Mouse (Mus musculus): ENCODE data around the gene Rec114. TPM values are rescaled to one million over a fixed set of nuclear protein-coding genes. Genes with fewer than 3 reads are reported as not detected.
A peak's percentile ranks its signal among the peaks of the same experiment; 100 is the strongest.

Gene Rec114
- polyA plus RNA-seq, 1 experiment from 2014 or later: 1.7 TPM

- Histone ChIP-seq H3K27me3 (ENCODE audit: control insufficient read depth, insufficient read depth, low read length) (no peaks in the 10 kb centered on the region), H3K4me3 (replicated peaks; ENCODE audit: low read depth, low read length) (no peak overlapping the region), H3K9me3 (ENCODE audit: control insufficient read depth, low read length) (no peaks in the 10 kb centered on the region), H3K27ac (replicated peaks; ENCODE audit: low read depth, low read length) (no peak overlapping the region), H3K4me2 (ENCODE audit: low read length) (no peak overlapping the region), H3K9ac (replicated peaks; ENCODE audit: low read length) (no peak overlapping the region), H3K36me3 (ENCODE audit: control insufficient read depth, insufficient read depth, low read length) (peaks cover 18% of the 10 kb centered on the region), H3K4me1 (ENCODE audit: control insufficient read depth, insufficient read depth, low read length) (no peaks in the 10 kb centered on the region)
- ATAC-seq (ENCODE audit: low FRiP score, low TSS enrichment) (no peak), DNase-seq (no peak)
- 92% methylated on average over 5 of the region's 5 CpGs for WGBS
Measured at GRCm38 (mm10) chr9:58657735-58658512, 85.8 kb downstream of the Rec114 start.

- no peaks in the 10 kb centered on the region for H3K4me1 ChIP-seq (ENCODE audit: control insufficient read depth, insufficient read depth, low read length)
- ATAC-seq (ENCODE audit: low FRiP score, low TSS enrichment): no peak
- peaks cover 11% of the 10 kb centered on the region for H3K36me3 ChIP-seq (ENCODE audit: control insufficient read depth, insufficient read depth, low read length)
- H3K27me3 ChIP-seq (ENCODE audit: control insufficient read depth, insufficient read depth, low read length): no peaks in the 10 kb centered on the region
- H3K9ac ChIP-seq (replicated peaks; ENCODE audit: low read length): no peak overlapping the region
- 99% methylated on average over 2 of the region's 2 CpGs for WGBS
- no peaks in the 10 kb centered on the region for H3K9me3 ChIP-seq (ENCODE audit: control insufficient read depth, low read length)
- no peak overlapping the region for H3K4me3 ChIP-seq (replicated peaks; ENCODE audit: low read depth, low read length)
- no peak for DNase-seq
- H3K4me2 ChIP-seq (ENCODE audit: low read length): no peak overlapping the region
- no peak overlapping the region for H3K27ac ChIP-seq (replicated peaks; ENCODE audit: low read depth, low read length)
Measured at GRCm38 (mm10) chr9:58656824-58657223, 86.9 kb downstream of the Rec114 start.

GRCm38 (mm10) chr9:58656396-58656795 is 87.4 kb downstream of the Rec114 start:
- Histone ChIP-seq H3K36me3 (ENCODE audit: control insufficient read depth, insufficient read depth, low read length) (peaks cover 10% of the 10 kb centered on the region; the same call in 1 of the 2 replicates), H3K4me1 (ENCODE audit: control insufficient read depth, insufficient read depth, low read length) (no peaks in the 10 kb centered on the region), H3K27me3 (ENCODE audit: control insufficient read depth, insufficient read depth, low read length) (no peaks in the 10 kb centered on the region), H3K9me3 (ENCODE audit: control insufficient read depth, low read length) (no peaks in the 10 kb centered on the region), H3K4me3 (replicated peaks; ENCODE audit: low read depth, low read length) (no peak overlapping the region), H3K27ac (replicated peaks; ENCODE audit: low read depth, low read length) (no peak overlapping the region), H3K4me2 (ENCODE audit: low read length) (no peak overlapping the region), H3K9ac (replicated peaks; ENCODE audit: low read length) (no peak overlapping the region)
- WGBS: 69% methylated on average over 2 of the region's 2 CpGs
- ATAC-seq (ENCODE audit: low FRiP score, low TSS enrichment) (no peak), DNase-seq (peak; percentile 40)

- ATAC-seq (ENCODE audit: low FRiP score, low TSS enrichment): no peak
- WGBS: 85% methylated on average over 4 of the region's 4 CpGs
Measured at GRCm38 (mm10) chr9:58654494-58654893, 89.3 kb downstream of the Rec114 start.

GRCm38 (mm10) chr9:58651993-58652392 is 91.8 kb downstream of the Rec114 start:
- H3K9ac ChIP-seq (replicated peaks; ENCODE audit: low read length): no peak overlapping the region
- no peak overlapping the region for H3K4me3 ChIP-seq (replicated peaks; ENCODE audit: low read depth, low read length)
- 56% methylated on average over 4 of the region's 4 CpGs for WGBS
- ATAC-seq (ENCODE audit: low FRiP score, low TSS enrichment): no peak
- no peaks in the 10 kb centered on the region for H3K9me3 ChIP-seq (ENCODE audit: control insufficient read depth, low read length)
- no peaks in the 10 kb centered on the region for H3K27me3 ChIP-seq (ENCODE audit: control insufficient read depth, insufficient read depth, low read length)
- DNase-seq: peak; percentile 93
- no peak overlapping the region for H3K27ac ChIP-seq (replicated peaks; ENCODE audit: low read depth, low read length)
- no peaks in the 10 kb centered on the region for H3K4me1 ChIP-seq (ENCODE audit: control insufficient read depth, insufficient read depth, low read length)
- peaks cover 8% of the 10 kb centered on the region; the same call in 1 of the 2 replicates for H3K36me3 ChIP-seq (ENCODE audit: control insufficient read depth, insufficient read depth, low read length)
- no peak overlapping the region for H3K4me2 ChIP-seq (ENCODE audit: low read length)

More at GRCm38 (mm10) chr9:58654494-58654893, 89.3 kb downstream of the Rec114 start:
- H3K36me3 ChIP-seq (ENCODE audit: control insufficient read depth, insufficient read depth, low read length): peaks cover 10% of the 10 kb centered on the region; the same call in 1 of the 2 replicates
- H3K4me2 ChIP-seq (ENCODE audit: low read length): no peak overlapping the region
- H3K27ac ChIP-seq (replicated peaks; ENCODE audit: low read depth, low read length): no peak overlapping the region
- no peak overlapping the region for H3K9ac ChIP-seq (replicated peaks; ENCODE audit: low read length)
- no peaks in the 10 kb centered on the region for H3K4me1 ChIP-seq (ENCODE audit: control insufficient read depth, insufficient read depth, low read length)
- no peaks in the 10 kb centered on the region for H3K9me3 ChIP-seq (ENCODE audit: control insufficient read depth, low read length)
- H3K27me3 ChIP-seq (ENCODE audit: control insufficient read depth, insufficient read depth, low read length): no peaks in the 10 kb centered on the region
- DNase-seq: no peak
- no peak overlapping the region for H3K4me3 ChIP-seq (replicated peaks; ENCODE audit: low read depth, low read length)

GRCm38 (mm10) chr9:58649265-58649626 is 94.5 kb downstream of the Rec114 start:
- Histone ChIP-seq H3K4me2 (ENCODE audit: low read length) (no peak overlapping the region), H3K27me3 (ENCODE audit: control insufficient read depth, insufficient read depth, low read length) (no peaks in the 10 kb centered on the region), H3K9me3 (ENCODE audit: control insufficient read depth, low read length) (no peaks in the 10 kb centered on the region), H3K4me3 (replicated peaks; ENCODE audit: low read depth, low read length) (no peak overlapping the region), H3K36me3 (ENCODE audit: control insufficient read depth, insufficient read depth, low read length) (peaks cover 11% of the 10 kb centered on the region), H3K9ac (replicated peaks; ENCODE audit: low read length) (no peak overlapping the region), H3K27ac (replicated peaks; ENCODE audit: low read depth, low read length) (no peak overlapping the region), H3K4me1 (ENCODE audit: control insufficient read depth, insufficient read depth, low read length) (no peaks in the 10 kb centered on the region)
- DNase-seq (no peak), ATAC-seq (ENCODE audit: low FRiP score, low TSS enrichment) (no peak)
- 65% methylated on average over 4 of the region's 4 CpGs for WGBS

GRCm38 (mm10) chr9:58648406-58649264 is 95.1 kb downstream of the Rec114 start:
- no peak for ATAC-seq (ENCODE audit: low FRiP score, low TSS enrichment)
- no peak overlapping the region for H3K9ac ChIP-seq (replicated peaks; ENCODE audit: low read length)
- H3K9me3 ChIP-seq (ENCODE audit: control insufficient read depth, low read length): no peaks in the 10 kb centered on the region
- 50% methylated on average over 6 of the region's 6 CpGs for whole genome bisulfite sequencing
- DNase-seq: no peak
- H3K4me1 ChIP-seq (ENCODE audit: control insufficient read depth, insufficient read depth, low read length): no peaks in the 10 kb centered on the region
- H3K36me3 ChIP-seq (ENCODE audit: control insufficient read depth, insufficient read depth, low read length): peaks cover 18% of the 10 kb centered on the region
- no peak overlapping the region for H3K4me3 ChIP-seq (replicated peaks; ENCODE audit: low read depth, low read length)
- H3K27me3 ChIP-seq (ENCODE audit: control insufficient read depth, insufficient read depth, low read length): no peaks in the 10 kb centered on the region
- no peak overlapping the region for H3K4me2 ChIP-seq (ENCODE audit: low read length)
- no peak overlapping the region for H3K27ac ChIP-seq (replicated peaks; ENCODE audit: low read depth, low read length)

GRCm38 (mm10) chr9:58630441-58630840 is 113.3 kb downstream of the Rec114 start:
- 90% methylated on average over 2 of the region's 2 CpGs for WGBS

More at GRCm38 (mm10) chr9:58630441-58630840, 113.3 kb downstream of the Rec114 start:
- DNase-seq (no peak), ATAC-seq (ENCODE audit: low FRiP score, low TSS enrichment) (no peak)
- Histone ChIP-seq H3K27ac (replicated peaks; ENCODE audit: low read depth, low read length) (no peak overlapping the region), H3K4me1 (ENCODE audit: control insufficient read depth, insufficient read depth, low read length) (no peaks in the 10 kb centered on the region), H3K9ac (replicated peaks; ENCODE audit: low read length) (no peak overlapping the region), H3K4me2 (ENCODE audit: low read length) (no peak overlapping the region), H3K36me3 (ENCODE audit: control insufficient read depth, insufficient read depth, low read length) (peaks cover 9% of the 10 kb centered on the region), H3K27me3 (ENCODE audit: control insufficient read depth, insufficient read depth, low read length) (no peaks in the 10 kb centered on the region), H3K4me3 (replicated peaks; ENCODE audit: low read depth, low read length) (no peak overlapping the region), H3K9me3 (ENCODE audit: control insufficient read depth, low read length) (no peaks in the 10 kb centered on the region)
